Mouse (Mus musculus) erythroblast, embryonic 14.5 days (primary cell): Measurements from ENCODE around the gene Stac.

Source experiments
- GATA1 ChIP-seq: IDR thresholded peaks from 2 replicates; pipeline ENCODE4 v1.6.1; 2012; ENCODE audit warnings: low read length, inconsistent platforms, mixed read lengths
- TAL1 ChIP-seq: IDR thresholded peaks from 3 replicates; pipeline ENCODE4 v1.6.1; 2012; ENCODE audit warnings: low read length, inconsistent platforms, mixed read lengths

DNA sequence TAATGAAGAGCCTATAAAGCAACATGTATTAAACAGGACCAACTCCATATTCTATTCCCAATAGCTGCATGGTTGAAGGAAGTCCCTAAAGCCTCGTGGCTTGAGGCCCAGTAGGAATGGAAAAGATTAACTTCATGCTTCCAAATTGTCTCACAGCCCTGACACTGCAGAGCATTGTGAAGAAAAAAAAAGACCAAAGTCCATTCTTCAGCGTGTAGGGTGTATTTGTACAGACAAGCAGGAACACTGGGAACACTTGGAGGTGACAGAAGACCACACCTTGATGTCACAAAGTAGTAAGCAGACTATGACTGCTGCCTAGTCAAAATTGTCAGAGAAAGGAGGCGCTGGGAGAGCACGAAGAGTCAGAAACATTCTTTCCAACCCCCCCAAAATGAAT lies 45.9 kb downstream of the Stac start:
- no peak for TF ChIP-seq TAL1
- TF ChIP-seq GATA1 = no peak
